Mouse (Mus musculus) lung, adult 2 months (tissue): ENCODE data around the gene Uty. TPM values are rescaled to one million over a fixed set of nuclear protein-coding genes. Genes with fewer than 3 reads are reported as not detected.

Experiments
- DNase-seq: peaks from one replicate; pipeline ENCODE4 v3.0.0; 2022
- H3K4me1 ChIP-seq: fragments of 200-500 bp; 2 replicates; pipeline ENCODE4 v1.6.1; 2011; ENCODE audit warnings: low read length; ENCODE audit not compliant: control insufficient read depth, insufficient read depth
- H3K4me3 ChIP-seq: fragments of 200-500 bp; replicated peaks from 2 replicates; pipeline ENCODE3; 2011; ENCODE audit warnings: low read depth, mild to moderate bottlenecking, control low read depth, low read length; ENCODE audit errors: extremely low read depth
- CTCF ChIP-seq: fragments of 200-500 bp; IDR thresholded peaks from 2 replicates; pipeline ENCODE4 v1.5.1; 2011; ENCODE audit warnings: mild to moderate bottlenecking, low read length, control low read depth; ENCODE audit not compliant: insufficient read depth
- POLR2A ChIP-seq: fragments of 200-500 bp; IDR thresholded peaks from 2 replicates; pipeline ENCODE4 v1.6.1; 2011; ENCODE audit warnings: low read depth, mild to moderate bottlenecking, control low read depth, low read length, borderline replicate concordance; ENCODE audit errors: extremely low read depth
- WGBS: fragments of 180-500 bp; shearing (Covaris S2); methylation state at CpG from one replicate; pipeline ENCODE4 v1.1.7; 2018; 5-methylcytosine and 5-hydroxymethylcytosine counted together
- polyA plus RNA-seq: library from polyadenylated mRNA; depleted of rRNA; stranded (reverse); fragments of >200 nt; gene quantifications from 2 replicates; pipeline ENCODE4 v1.2.3, GENCODE M21; 2012; rRNA removed

The Uty gene
- polyA plus RNA-seq, 1 experiment, result 4.2 TPM

GRCm38 (mm10) chrY:1116153-1116552 lies 129.4 kb downstream of the Uty start:
- TF ChIP-seq POLR2A (no peak), CTCF (no peak)

GRCm38 (mm10) chrY:1114016-1114415 lies 131.5 kb downstream of the Uty start:
- no peak overlapping the region for H3K4me3 ChIP-seq
- WGBS, result no CpG with 5 or more reads among the region's 2 CpGs
- H3K4me1 ChIP-seq, result no peaks in the 10 kb centered on the region
- TF ChIP-seq POLR2A (no peak), CTCF (no peak)
- no peak for DNase-seq

More at GRCm38 (mm10) chrY:1116153-1116552, 129.4 kb downstream of the Uty start:
- Histone ChIP-seq H3K4me1 (no peaks in the 10 kb centered on the region), H3K4me3 (no peak overlapping the region)
- no peak for DNase-seq
- WGBS, result no CpG with 5 or more reads among the region's 5 CpGs

Other genes starting within 250 kb of the Uty start
- gene Eif2s3y, start 235.2 kb downstream of the Uty start, polyA plus RNA-seq, result 5.1 and 10.1 TPM in 2 replicates
- gene Ddx3y, start 40.9 kb upstream of the Uty start, polyA plus RNA-seq, result 2.1 and 6.0 TPM in 2 replicates
- gene Usp9y, start 214.0 kb upstream of the Uty start, polyA plus RNA-seq, result not detected in 2 replicates